Mouse (Mus musculus) lung, postnatal 14 days (tissue): ENCODE data around the gene BC025920.
A peak's percentile ranks its signal among the peaks of the same experiment; 100 is the strongest.

ENCODE experiments used
- DNase-seq: peaks from one replicate; pipeline ENCODE4 v3.0.0; 2021

BC025920 gene

DNA sequence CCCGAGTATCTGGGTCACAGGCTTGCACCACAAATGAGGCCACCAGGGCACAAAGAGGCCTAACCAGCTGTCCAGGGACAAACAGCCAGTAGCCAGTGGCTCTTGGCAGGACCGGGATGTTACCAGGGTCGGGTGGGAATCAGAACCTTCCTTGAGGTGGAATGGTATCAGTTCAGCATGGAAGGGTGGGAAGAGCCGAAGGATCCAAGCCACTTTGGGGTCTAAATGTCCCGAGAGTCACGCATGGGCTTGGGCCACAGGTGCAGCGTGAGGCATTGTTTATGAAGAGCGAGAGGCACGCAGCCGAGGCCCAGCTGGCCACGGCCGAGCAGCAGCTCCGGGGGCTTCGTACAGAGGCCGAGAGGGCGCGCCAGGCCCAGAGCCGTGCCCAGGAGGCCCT, 38.6 kb downstream of the BC025920 start:
- no peak for DNase-seq

DNA sequence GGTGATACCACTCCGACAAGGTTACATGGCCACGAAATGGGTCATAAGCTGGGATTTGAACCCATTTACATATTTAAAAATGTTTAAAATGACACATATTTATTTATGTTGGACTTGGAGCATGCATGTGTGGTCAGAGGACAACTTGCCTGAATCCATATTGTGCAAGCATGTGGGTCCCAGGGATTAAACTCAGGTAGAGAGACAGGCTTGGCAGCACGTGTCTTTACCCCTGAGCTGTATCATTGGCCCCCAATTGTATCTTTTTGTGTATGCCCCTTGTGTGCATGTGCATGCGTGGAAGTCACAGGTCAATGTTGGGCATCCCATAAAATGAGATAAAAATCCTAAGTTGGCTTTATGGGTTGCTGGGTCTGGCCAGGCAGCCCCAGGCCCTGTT, 39.3 kb downstream of the BC025920 start:
- DNase-seq = no peak

DNA sequence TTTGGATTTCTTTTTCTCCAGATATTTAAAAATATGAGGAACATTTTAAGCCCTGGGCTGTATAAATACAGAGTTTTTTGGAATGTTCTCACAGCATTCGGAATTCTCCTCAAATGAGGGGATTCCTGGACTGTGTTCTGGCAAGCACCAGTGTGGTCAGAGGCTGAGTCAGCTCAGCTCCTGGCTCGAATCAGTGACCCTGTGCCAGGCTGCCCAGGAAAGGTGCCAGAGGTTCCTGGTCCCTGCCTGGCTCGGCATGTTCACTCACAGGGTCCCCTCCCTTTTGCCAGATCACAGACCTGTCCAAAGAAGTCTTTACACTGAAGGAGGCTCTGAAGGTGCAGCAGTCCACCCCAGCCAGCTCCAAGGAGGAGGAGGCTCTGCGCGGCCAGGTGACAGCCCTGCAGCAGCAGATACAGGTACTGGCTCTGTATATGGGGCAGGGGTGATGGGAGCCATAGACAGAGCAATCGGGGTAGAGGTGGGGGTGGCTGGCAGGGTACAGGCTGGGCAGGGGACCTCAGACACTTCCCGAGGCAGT, 40.0 kb downstream of the BC025920 start:
- no peak for DNase-seq

DNA sequence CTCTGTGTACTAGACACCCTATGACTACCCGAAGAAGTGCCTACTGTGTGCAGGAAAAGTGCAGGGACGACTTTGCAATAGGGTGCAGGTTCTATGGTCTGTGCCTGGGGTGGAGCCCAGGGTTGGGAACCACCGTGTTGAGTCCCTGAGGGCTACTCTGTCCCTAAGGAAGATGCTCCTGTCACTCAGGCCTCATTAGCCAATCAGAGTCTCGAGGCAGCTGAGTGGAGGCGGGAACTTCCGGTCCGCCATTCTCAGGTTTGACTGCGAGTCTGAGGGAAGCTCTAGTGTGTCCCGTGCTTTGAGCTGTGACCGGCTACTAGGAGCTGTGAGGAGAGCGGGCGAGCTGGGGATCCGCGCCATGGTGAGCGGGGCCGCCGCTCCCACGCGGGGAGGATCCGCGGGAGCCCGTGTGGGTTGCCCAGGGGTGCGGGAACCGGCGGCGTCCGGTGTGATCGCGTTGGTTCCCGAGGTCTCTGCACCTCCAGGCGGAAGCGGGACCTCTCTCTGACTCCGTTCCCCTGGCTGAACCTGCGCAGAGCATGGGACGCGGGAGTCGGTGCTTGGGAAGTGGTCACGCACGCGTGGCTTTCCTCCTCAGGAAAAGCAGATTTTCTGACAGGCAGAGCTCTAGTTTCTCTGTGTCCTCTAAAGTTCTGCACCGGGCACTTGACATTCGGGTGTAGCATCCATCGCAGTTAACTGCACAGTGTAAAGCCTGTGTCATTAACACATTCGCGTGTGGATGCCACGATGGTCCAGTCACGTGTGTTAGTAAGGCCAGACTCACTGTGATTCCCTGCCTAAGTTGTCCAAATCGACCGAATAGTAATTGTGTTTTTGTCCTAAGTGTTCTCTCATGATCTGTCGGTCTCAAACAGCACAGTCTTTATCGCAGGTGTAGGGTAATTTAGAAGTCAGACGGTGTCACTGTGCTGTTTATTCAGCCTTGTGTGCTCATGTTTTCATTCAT, 43.0 kb downstream of the BC025920 start, which contains the start of gene Gm10778:
Gene Gm10778 (plus strand): TSS at position 257 of the 973 bp plus-strand sequence.
- DNase-seq = peak; percentile 90

DNA sequence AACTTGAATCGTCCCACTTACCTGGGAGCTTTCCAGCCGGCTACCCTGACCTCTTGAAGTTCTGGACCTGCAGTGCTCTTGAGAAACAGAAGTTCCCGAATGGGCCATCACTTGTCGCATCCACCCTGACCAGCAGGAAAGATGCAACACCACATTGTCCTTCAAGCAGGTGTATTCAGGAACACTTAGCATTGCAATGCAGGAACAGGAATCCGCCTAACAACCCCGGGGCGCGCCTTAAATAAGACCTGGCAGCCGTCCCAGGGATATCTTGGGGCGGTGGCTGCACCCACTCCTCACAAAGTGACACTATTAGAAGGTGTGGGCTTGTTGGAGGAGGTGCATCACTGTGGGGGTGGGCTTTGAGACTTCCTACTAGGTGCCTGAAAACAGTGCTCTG, 49.1 kb downstream of the BC025920 start:
- DNase-seq = no peak

DNA sequence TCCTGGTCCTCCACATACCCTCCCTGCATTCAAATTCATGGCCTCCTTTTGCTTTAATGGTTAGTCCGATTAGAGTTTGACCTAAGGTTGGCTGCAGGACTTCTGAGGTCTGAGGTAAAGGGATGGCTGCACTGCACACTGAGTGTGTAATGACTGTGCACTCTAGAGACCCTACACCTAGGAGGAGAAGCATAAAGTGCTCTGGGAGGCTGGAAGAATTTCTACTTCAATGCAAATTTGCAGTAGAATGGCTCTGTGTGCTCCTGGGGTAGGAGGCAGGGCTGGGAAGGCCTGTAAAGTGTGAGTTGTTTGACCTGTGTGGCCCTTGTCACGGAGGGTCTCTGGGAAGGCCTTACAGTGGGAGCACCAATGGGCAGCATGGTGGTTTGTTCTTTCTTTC, 50.1 kb downstream of the BC025920 start:
- DNase-seq = no peak
